Mouse (Mus musculus): Measurements from ENCODE around the gene Lrmda. TPM values are rescaled to one million over a fixed set of nuclear protein-coding genes. Genes with fewer than 3 reads are reported as not detected.

Gene Lrmda
- total RNA-seq, 1 experiment from 2014 or later, result 4.2 TPM

- no peak for DNase-seq
Measured at GRCm38 (mm10) chr14:22662496-22662895, 643.0 kb downstream of the Lrmda start.

GRCm38 (mm10) chr14:22666437-22666836 is 646.9 kb downstream of the Lrmda start:
- DNase-seq, result no peak

GRCm38 (mm10) chr14:22668302-22668701 is 648.8 kb downstream of the Lrmda start:
- DNase-seq, result no peak

- no peak for DNase-seq
Measured at GRCm38 (mm10) chr14:22668711-22669110, 649.2 kb downstream of the Lrmda start.

GRCm38 (mm10) chr14:22673581-22673980 is 654.1 kb downstream of the Lrmda start:
- no peak for DNase-seq

- no peak for DNase-seq
Measured at GRCm38 (mm10) chr14:22679008-22679704, 659.6 kb downstream of the Lrmda start.

GRCm38 (mm10) chr14:22679705-22680643 is 660.5 kb downstream of the Lrmda start:
- DNase-seq, result no peak

GRCm38 (mm10) chr14:22686886-22687285 is 667.4 kb downstream of the Lrmda start:
- no peak for DNase-seq

GRCm38 (mm10) chr14:22688399-22688798 is 668.9 kb downstream of the Lrmda start:
- no peak for DNase-seq

- peak; percentile 11 for DNase-seq
Measured at GRCm38 (mm10) chr14:22695448-22695847, 675.9 kb downstream of the Lrmda start.

GRCm38 (mm10) chr14:22695931-22696365 is 676.4 kb downstream of the Lrmda start:
- no peak for DNase-seq

GRCm38 (mm10) chr14:22700236-22700635 is 680.7 kb downstream of the Lrmda start:
- no peak for DNase-seq

- no peak for DNase-seq
Measured at GRCm38 (mm10) chr14:22700690-22701089, 681.2 kb downstream of the Lrmda start.

- no peak for DNase-seq
Measured at GRCm38 (mm10) chr14:22707958-22708701, 688.6 kb downstream of the Lrmda start.

- no peak for DNase-seq
Measured at GRCm38 (mm10) chr14:22710071-22710661, 690.7 kb downstream of the Lrmda start.

GRCm38 (mm10) chr14:22712388-22712787 is 692.9 kb downstream of the Lrmda start:
- no peak for DNase-seq

GRCm38 (mm10) chr14:22715581-22716378 is 696.3 kb downstream of the Lrmda start:
- DNase-seq, result no peak

- DNase-seq, result no peak
Measured at GRCm38 (mm10) chr14:22719968-22720367, 700.5 kb downstream of the Lrmda start.

- DNase-seq, result no peak
Measured at GRCm38 (mm10) chr14:22721845-22722244, 702.3 kb downstream of the Lrmda start.

- no peak for DNase-seq
Measured at GRCm38 (mm10) chr14:22727548-22727947, 708.0 kb downstream of the Lrmda start.

- no peak for DNase-seq
Measured at GRCm38 (mm10) chr14:22728611-22729223, 709.2 kb downstream of the Lrmda start.
